Mouse (Mus musculus) E14TG2a.4 (cell line): ENCODE data around the gene Eef1a1.

Source experiments
- CTCF ChIP-seq: conservative IDR thresholded peaks from 2 replicates; pipeline ENCODE4 v1.5.1; 2014; ENCODE audit warnings: low read length
- NANOG ChIP-seq: IDR thresholded peaks from 2 replicates; pipeline ENCODE4 v1.6.1; 2014; ENCODE audit warnings: borderline replicate concordance, low read length, mixed read lengths

- no peak for TF ChIP-seq CTCF
- no peak for TF ChIP-seq NANOG
Observed at GRCm38 (mm10) chr9:78501284-78501683, 12.3 kb upstream of the Eef1a1 start.
